Mouse (Mus musculus): ENCODE results near the gene Pebp1.

DNA sequence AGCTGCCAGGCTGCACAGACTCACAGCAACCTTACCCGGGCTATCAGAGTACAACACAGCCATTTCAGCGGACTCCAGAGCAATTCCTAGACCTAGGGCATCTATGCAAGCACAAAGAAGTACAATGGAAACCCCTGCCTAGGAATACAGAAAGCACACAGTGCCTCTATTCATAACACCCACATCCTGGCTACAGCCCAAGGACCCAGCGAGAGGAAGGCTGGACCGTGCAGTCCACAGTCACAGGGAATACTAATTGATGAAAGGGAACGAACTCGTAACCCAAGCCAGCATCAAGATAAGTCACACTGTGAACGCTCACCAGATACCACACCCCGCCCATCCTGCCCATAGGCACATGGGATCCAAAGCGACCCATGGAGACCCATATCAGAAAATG is 3.4 kb downstream of the Pebp1 start:
- TF ChIP-seq CTCF (IDR thresholded peaks at IDR 0.05; ENCODE audit: low read depth, low read length), result no peak
- TF ChIP-seq POLR2A (IDR thresholded peaks at IDR 0.05; ENCODE audit: insufficient read depth, low read length), result no peak

Measured in ES-Bruce4 (cell line).